Mouse (Mus musculus): ENCODE results near the gene P2rx2.

P2rx2 gene

DNA sequence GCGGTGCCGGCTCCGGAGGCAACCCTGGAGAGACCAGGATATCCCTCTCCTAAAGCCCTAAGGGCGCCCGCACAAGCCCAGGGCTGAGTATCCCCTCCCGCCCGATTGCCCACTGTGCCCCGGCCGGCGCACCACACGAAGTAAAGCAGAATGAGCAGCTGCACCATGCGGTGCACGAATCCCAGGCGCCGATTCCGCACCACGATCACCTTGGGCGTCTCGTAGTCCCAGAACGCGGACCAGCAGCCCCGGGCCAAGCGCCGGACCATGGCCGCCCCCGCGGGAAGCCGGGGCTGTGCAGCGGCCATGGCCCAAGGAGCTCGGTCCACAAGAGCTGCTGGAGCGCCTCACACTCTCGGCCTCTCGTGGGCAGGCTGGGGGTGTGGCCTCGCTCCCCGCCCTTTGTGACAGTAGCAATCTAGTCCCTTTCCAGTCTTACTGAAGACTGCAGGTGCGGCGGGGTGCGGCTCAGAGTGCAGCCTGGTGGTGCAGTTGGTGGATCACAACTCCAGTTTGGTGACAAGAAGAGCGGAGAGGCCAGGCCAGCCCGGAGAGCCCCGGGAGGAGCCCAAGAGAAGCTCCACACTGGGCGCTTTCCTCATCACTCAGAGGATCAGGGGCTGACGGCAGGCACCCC, at the start of gene P2rx2:
Gene P2rx2, minus strand, starts transcription at position 565 of the 637 bp plus-strand sequence.
- no peak for TF ChIP-seq GATA4 (IDR thresholded peaks at IDR 0.05; ENCODE audit: insufficient replicate concordance, low read length)

GRCm38 (mm10) chr5:110392727-110393126, 49.7 kb upstream of the P2rx2 start:
- TF ChIP-seq GATA4 (IDR thresholded peaks at IDR 0.05; ENCODE audit: insufficient replicate concordance, low read length): no peak

DNA sequence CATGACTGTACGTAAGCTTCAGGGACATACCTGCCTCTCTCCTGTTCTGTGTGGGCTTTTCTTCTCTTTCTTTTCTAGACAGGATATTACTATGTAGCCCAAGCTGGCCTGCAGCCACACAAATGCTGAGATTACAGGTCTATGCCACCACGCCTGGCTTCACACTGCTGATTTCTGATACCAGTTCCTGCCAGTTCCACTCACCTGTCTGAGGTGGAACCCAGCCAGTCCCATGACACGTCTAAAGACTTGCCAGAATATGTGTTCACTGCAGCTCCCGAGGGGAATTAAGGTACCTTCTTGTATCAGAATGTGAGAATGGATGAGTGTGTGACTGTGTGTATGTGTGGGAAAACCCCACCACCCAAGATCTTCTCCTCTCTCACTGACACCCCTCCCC, 47.6 kb upstream of the P2rx2 start:
- no peak for TF ChIP-seq GATA4 (IDR thresholded peaks at IDR 0.05; ENCODE audit: insufficient replicate concordance, low read length)

DNA sequence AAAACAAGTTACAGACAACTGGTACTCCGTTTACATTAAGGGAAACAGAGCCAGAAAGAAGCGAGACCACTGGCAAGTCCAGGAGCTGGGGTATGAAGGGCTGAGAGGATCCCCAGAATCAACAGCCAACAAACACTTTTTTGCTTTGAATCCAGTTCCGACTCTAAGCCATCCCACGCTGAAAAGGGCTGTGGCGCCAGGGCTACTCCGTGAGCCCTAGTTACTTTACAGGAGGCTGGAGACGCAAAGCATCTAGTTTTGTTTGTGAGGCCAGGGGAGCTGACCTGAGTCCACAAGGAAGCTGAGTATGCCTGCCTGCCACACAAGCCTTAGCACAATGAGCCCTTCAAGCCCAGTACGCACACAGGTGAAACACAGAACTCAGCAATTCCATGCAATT, 44.3 kb upstream of the P2rx2 start:
- TF ChIP-seq GATA4 (IDR thresholded peaks at IDR 0.05; ENCODE audit: insufficient replicate concordance, low read length): no peak

DNA sequence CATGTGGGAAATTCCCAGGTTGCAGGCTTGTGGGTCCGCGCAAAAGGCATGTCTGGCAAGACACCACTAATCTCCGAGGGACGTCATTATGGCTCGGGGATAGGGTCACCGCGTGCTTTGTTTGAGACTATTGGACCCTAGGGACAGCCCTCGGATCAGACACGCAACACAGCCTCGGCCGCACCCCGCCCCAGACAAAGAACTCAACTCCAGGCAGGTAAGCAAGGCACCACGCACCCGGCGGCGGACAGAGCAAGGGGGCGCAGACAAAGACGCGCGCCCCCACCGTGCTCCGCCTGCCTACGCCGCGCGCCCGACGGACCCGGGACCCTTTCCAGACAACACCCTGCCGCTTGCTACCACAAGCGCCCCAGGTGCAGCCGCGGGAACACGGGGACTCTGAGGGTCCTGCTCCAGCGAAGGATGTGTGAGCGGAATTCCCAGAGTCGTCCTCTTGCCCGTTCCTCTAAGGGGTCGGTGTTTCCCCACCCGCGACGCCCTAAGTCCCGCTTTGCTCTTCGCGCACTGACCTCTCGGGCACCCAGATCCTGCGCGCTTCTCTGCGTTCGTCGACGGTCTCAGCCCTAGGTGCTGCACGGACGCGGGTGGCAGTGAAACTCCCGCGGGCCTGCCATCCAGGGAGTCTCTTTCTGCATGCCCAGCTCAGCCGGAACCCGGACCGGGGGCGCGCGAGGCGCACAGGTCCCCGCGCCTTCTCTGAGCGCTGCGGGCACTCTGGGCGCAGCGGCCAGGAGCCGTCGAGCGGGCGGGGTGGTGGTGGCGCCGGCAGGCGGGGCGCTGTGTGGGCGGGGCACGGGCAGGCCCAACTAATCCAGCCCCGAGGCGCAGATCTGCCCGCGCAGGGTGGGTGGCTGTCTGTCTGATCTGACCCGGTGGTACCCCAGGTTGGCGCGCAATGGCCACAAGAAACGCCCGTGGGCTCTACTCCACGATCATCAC, 43.6 kb upstream of the P2rx2 start:
- TF ChIP-seq GATA4 (IDR thresholded peaks at IDR 0.05; ENCODE audit: insufficient replicate concordance, low read length): no peak

DNA sequence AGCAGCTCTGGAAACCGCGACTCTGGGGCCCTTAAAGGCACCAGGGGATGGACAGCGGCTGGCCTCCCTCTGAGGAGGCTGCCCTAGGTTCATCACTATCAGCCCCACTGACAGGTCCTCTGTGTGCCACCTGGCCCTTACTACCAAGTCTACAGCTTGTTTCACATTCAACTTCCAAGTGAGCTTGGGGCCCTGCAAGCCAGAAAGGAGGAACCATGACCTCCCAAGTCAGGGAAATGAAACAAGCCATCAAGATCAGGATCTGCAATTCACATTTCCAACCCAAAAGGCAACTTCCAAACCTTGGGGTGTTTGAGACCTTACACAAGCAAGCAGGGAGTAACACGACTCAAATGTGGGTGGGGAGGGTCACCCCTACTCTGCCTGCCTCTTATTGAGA, 42.3 kb upstream of the P2rx2 start:
- TF ChIP-seq GATA4 (IDR thresholded peaks at IDR 0.05; ENCODE audit: insufficient replicate concordance, low read length): no peak

GRCm38 (mm10) chr5:110384491-110384890, 41.5 kb upstream of the P2rx2 start:
- no peak for TF ChIP-seq GATA4 (IDR thresholded peaks at IDR 0.05; ENCODE audit: insufficient replicate concordance, low read length)

DNA sequence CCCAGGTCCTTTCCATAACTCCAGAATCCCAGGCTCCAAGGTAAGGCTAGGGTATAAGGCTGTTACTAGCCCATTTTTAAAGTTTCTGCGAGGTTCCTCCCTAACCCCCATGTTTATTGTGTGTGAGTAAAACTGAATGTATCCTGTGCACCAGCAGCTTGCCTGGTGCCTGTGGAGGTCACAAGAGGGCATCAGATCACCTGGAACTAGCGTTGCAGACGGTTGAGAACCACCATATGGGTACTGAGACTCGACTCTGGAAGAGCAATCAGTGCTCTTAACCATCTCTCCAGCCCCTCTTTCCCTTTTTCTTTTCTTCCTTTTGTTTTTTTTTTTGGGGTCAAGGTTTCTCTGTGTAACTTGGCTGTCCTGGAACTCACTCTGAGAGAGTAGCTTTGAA, 36.8 kb upstream of the P2rx2 start:
- TF ChIP-seq GATA4 (IDR thresholded peaks at IDR 0.05; ENCODE audit: insufficient replicate concordance, low read length): no peak

DNA sequence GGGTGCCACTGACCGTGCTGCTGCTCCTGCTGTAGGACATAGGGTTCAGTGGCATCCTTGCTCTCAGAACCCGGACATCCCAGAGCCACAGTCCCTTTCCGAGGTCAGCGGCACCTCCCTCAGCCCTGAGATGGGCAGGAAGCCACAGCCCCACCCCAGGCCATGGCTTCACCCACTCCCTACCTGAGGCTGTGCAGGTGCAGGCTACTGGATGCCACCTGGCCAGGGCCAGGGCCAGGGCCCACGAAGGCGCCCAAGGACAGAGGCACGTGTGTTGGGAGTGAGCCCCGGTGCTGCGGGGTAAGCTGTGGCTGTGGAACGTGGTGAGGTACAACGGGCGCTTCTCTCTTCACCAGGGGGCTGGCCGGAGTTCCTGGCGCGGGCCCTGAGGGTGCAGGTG, 36.1 kb upstream of the P2rx2 start:
- TF ChIP-seq GATA4 (IDR thresholded peaks at IDR 0.05; ENCODE audit: insufficient replicate concordance, low read length): no peak

- TF ChIP-seq GATA4 (IDR thresholded peaks at IDR 0.05; ENCODE audit: insufficient replicate concordance, low read length): no peak
Measured at GRCm38 (mm10) chr5:110378181-110378583, 35.2 kb upstream of the P2rx2 start.

GRCm38 (mm10) chr5:110376802-110377433, 33.9 kb upstream of the P2rx2 start:
- no peak for TF ChIP-seq GATA4 (IDR thresholded peaks at IDR 0.05; ENCODE audit: insufficient replicate concordance, low read length)

DNA sequence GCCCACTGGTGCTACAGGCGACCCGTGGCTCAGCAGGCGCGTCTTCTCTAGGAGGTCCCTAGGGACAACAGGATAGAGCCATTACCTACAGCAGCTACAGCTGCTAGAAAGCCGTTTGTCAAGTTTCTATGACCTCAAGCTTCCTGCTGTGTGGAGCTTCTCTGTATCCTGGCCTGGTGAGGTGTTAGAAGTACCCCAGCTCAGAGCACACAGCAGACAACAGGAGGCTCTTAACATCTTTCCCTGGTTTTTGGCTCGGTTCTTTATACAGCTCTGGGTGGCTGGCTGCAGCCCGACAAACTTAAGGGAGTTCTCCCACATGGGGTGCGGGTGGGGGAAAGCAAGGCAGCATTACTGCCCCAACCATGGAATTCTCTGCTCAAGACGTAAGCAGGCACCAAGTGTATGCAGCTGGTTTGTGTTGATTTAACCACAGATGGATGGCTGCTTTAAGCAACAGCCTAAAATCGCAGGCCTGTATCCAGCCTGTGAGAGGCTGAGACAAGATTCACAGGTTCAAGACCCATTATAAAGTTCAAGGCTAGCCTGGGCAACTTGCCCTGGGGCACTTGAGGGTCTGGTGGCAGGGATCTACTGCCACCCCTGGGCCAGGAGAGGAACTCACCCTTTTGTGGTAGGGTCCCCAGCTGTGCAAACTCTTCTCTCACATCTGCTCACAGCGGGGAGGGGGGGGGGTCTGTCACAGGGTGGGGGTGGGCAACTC, 21.0 kb upstream of the P2rx2 start:
- TF ChIP-seq GATA4 (IDR thresholded peaks at IDR 0.05; ENCODE audit: insufficient replicate concordance, low read length): no peak

- no peak for TF ChIP-seq GATA4 (IDR thresholded peaks at IDR 0.05; ENCODE audit: insufficient replicate concordance, low read length)
Measured at GRCm38 (mm10) chr5:110363179-110363821, 20.3 kb upstream of the P2rx2 start.

GRCm38 (mm10) chr5:110362813-110363178, 19.8 kb upstream of the P2rx2 start:
- TF ChIP-seq GATA4 (IDR thresholded peaks at IDR 0.05; ENCODE audit: insufficient replicate concordance, low read length): no peak

DNA sequence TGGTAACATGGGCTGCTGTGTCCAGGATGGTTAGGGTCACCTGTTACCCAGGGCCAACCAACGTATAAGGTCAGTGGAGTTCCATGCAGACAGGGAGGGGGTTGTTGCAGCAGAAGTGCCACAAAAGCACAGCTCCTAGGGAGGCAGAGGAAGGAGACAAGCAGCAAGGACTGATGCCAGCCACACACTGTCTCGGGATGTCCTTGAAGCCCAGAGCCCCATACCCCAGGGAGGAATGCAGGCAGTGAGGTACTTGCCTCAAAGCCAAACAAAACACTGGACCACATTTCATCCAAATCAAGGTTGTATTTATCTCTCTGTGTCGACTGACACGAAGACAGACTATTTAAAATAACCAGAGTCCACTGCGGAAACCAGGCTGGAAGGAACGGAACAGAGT, 18.5 kb upstream of the P2rx2 start:
- TF ChIP-seq GATA4 (IDR thresholded peaks at IDR 0.05; ENCODE audit: insufficient replicate concordance, low read length): no peak

All from liver, adult (tissue).